Mouse (Mus musculus): Measurements from ENCODE around the gene Evl.

Evl gene

GRCm38 (mm10) chr12:108646234-108646633 lies 91.7 kb downstream of the Evl start:
- DNase-seq (ENCODE audit: low read depth, low spot score) = no peak

DNA sequence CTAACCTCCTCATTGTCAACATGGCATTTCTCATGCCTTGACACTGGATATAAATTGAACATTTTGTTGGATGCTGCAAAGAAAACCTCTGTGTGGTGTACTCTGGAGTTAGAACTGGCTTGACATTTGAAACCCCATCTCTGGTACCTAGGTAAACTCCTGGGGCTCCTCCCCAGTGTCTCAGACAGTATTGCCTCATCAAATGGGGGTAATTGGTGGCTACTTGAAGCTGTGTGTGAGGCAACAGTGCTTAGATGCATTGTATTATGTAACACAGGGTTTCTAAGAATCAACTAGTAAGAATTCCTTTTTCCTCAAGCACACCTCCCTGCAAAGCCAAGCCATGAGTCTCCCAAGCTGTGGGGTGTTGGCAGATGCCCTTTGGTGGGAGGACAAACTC lies 93.3 kb downstream of the Evl start:
- no peak for DNase-seq (ENCODE audit: low read depth, low spot score)

DNA sequence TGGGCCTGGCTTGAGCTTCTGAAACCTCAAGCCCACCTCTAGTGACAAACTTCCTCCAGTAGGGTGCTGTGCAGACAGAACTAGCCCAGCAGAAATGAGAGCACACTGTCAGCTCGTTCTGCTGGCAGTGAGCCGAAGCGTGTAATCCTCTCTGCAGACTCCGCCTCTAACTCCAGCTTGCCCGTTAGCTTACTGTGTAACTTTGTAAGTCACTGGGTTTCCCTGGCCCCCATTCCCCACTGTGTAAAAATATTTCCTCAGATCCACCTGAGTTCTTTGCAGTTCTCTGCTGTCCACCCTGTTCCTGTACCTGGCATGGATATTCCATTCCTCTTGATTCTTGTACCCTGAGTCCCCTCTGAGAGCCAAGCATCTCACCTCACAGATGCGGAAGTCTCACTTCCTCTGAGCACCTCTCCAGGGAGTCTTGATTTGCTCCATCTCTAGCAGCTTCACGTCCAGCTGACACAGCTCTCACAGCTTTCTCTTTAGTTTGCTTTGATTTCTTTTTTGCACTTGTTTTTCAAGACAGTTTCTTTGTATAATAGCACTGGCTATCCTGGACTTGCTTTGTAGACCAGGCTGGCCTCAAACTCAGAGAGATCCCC lies 96.6 kb downstream of the Evl start:
- DNase-seq (ENCODE audit: low read depth, low spot score) = no peak

DNA sequence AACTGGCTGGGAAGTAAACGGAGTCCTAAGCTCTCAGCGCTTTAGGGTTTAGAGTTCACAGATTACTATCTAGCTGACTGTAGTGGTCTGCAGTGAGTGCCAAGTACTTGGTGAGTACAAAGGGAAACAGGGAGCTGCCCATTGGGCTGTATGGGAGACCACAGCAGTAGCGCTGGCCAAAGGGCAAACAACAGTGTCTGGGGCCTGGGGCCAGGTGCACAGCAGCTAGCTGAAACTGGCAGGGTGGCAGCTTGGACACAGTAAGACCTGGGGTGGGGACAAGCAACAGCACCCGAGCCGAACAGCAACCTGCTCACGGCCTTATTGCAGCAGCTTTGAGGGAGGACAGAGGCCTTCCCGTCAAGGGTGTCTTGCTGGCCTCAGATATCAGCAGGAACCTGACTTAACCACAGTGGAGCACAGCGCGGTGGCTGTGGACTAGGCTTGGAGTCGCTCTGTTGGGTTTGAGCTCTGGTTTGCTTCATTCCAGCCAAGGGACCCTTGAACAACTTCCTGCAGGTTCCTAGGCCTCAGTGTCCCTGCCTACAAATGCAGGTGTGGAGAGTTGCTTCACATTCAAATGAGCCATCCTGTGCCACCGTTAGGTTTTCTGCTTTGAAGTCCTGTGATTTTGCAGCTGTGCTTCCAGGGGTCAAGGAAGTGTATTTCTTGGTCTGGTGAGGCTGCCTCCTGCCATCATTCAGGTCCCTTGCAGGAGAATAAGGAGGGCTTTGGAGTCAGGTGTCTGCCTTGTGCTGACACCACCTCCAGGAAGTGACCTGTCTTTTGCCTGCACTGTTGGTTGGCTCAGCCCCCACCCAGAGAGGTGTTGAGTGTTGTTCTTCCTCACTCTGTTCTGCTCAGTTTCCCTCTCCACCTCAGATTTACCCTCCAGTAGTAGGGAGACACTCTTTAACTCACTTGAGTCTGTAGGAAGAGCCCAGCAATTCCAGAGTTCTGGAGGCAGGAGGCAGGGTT lies 99.1 kb downstream of the Evl start:
- peak; percentile 69 for DNase-seq (ENCODE audit: low read depth, low spot score)

DNA sequence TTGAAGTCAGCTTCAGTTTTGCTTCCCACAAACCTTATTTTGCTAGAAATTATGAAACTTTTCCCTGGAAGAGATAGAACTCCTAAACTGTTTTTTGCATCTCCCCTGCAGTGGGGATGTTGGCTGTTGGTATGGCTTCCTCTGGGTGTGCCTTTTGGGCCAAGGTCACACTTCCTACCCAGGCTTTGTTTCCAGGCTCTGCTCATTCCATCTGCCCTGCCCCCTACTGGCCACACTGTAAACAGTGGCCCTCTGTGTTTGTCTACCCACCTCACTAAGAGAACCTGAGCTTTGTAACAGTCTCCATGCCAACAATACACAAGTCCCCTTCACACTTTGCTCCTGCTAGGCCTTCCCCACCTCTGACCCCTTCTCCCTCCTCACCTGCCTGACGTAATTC lies 102.8 kb downstream of the Evl start:
- DNase-seq (ENCODE audit: low read depth, low spot score) = peak; percentile 88

DNA sequence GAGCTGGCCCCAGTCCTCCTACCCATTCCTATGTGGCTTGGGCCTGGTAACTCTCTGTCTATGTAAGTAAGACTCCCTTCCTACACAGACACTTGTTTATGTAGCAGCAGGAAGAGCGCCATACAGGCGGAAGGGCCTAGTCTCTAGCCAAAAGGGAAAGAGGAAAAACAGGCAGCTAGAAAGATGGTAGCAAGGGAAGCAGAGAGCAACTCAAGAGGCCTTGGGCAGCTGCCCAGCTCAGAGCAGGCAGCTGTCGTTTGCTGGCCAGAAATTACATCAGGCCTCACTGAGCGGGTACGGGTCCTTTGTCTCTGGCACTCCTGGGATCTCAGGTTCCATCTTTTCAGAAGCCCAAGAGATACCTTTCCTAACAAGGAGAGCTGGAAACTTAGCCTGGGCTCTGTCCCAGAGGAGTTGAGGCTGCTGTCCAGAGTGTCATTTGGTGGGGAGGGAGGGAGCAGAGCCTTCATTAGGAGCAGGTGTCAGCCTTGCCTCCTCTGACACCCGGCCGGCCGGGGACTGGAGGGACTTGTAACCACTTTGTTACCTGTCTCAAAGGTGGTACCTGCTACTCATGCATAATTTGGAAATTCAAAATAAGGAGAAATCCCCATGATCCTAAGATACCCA lies 114.2 kb downstream of the Evl start:
- DNase-seq (ENCODE audit: low read depth, low spot score) = no peak

DNA sequence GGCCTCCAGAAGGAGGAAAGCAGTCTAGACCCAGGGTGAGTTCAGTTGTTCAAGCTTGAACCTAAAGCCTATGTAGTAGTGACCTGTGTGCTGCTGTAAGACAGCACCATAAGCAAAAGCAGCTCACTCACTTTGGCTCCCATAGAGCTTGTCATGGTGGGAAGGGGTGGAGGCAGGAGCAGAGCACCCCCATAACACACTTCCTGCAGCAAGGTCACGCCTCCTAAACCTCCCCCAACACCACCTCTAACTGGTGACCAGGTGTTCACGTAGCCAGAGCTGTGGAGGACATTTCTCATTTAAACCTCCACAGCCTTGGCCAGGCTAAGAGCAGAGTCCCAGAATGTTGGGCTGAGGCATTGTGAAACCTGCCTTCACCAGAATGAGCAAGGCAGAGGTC lies 117.0 kb downstream of the Evl start:
- no peak for DNase-seq (ENCODE audit: low read depth, low spot score)

GRCm38 (mm10) chr12:108672908-108673307 lies 118.4 kb downstream of the Evl start:
- DNase-seq (ENCODE audit: low read depth, low spot score) = no peak

GRCm38 (mm10) chr12:108673546-108673945 lies 119.0 kb downstream of the Evl start:
- DNase-seq (ENCODE audit: low read depth, low spot score) = no peak

GRCm38 (mm10) chr12:108674502-108674901 lies 120.0 kb downstream of the Evl start:
- no peak for DNase-seq (ENCODE audit: low read depth, low spot score)

- DNase-seq (ENCODE audit: low read depth, low spot score) = no peak
These were observed 120.4 kb downstream of the Evl start for GRCm38 (mm10) chr12:108674916-108675315.

- peak; percentile 32 for DNase-seq (ENCODE audit: low read depth, low spot score)
These were observed 121.3 kb downstream of the Evl start for GRCm38 (mm10) chr12:108675614-108676401.

- no peak for DNase-seq (ENCODE audit: low read depth, low spot score)
These were observed 122.6 kb downstream of the Evl start for GRCm38 (mm10) chr12:108677116-108677515.

GRCm38 (mm10) chr12:108678366-108678765 lies 123.8 kb downstream of the Evl start:
- no peak for DNase-seq (ENCODE audit: low read depth, low spot score)

DNA sequence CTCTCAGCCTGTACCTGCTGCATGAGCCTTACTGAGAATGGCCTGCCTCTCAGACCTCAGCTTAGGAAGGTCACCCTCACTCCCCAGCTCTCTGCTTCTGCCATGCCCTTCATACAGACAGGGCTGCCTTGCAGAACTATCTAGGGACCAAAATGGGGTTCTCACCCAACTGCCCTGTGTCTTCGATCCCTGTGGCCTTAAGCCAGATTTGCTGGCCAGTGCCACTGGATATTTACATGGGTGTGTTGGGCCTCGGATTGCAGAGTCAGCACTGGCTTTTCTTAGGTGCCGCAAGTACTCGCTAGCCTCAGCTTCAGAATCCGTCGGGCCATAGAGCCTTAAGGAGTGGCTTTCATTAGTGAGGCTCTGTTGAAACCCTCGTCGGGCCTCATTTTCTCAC lies 126.3 kb downstream of the Evl start:
- DNase-seq (ENCODE audit: low read depth, low spot score) = no peak

DNA sequence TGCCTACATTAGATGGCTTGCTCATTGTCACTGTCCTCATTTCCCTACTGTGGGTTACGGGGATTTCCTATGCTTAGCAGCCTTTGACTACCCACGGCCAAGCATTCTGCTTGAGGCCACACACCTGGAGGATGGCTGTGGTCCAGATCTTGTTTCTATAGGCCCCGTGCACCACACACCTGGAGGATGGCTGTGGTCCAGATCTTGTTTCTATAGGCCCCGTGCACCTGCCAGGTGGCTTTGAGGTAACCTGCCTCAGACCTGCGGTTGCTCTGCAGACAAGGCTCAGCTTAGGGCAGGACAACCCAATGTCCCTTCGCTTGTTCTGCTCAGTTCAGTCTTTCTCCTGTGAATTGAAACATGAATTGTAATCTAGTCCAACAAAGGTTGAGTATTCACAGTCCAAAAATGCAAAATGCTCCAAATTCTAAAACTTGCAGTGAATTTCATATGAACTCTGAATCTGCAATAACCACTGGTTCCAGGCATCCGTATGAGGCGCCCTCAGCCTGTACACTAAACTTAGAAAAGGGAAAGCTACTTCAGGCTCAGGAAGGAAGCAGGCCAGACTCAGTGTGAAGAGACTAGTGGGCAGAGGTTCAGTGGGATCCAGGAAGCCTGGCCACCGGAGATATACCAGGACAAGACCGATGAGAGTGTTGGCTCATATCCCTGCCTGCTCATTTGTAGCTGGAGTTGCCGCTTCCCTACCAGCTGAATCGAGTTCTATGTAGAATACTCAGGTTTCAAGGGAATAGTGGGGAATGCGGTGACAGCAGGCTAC lies 127.9 kb downstream of the Evl start:
- no peak for DNase-seq (ENCODE audit: low read depth, low spot score)

GRCm38 (mm10) chr12:108686463-108686862 lies 131.9 kb downstream of the Evl start:
- peak; percentile 58 for DNase-seq (ENCODE audit: low read depth, low spot score)

- peak; percentile 82 for DNase-seq (ENCODE audit: low read depth, low spot score)
These were observed 132.4 kb downstream of the Evl start for GRCm38 (mm10) chr12:108686926-108687325.

DNA sequence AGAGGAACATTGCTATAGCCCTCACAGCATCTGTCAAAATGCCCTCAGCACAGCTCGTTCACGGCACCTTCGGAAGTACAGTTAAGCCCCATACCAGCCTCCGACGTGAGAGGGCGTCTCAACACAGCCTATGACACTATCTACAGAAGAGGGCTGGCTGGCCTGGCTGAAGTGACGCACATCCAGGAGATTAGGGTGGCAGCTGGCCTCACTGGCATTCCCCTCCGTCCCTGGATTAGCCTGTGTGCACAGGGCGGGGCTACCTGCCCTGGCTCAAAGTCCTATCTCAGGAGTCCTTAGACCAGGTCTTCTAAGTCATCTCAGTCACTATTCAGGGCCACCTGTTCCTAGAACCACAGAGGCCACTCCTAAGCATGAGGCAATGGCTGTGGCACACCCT lies 134.6 kb downstream of the Evl start:
- peak; percentile 32 for DNase-seq (ENCODE audit: low read depth, low spot score)

DNA sequence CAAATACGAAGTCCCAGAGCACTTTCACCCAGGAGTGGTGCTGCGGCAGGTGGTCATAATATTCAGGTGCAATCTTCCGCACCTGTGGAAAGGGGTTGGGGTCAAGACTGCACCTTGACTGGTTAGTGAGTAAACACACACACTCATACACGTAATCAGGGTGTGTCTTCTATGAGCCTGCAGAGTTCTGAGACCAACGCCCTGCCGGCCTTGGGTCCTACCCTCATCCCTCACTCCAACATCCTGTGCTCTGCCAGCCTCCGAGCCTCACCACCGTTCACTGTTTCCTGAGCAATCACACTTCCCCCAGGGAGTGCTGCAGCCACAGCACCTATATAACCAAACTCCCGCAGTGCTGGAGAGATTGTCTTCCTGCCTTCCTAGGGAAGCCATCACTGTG lies 136.0 kb downstream of the Evl start:
- no peak for DNase-seq (ENCODE audit: low read depth, low spot score)

- no peak for DNase-seq (ENCODE audit: low read depth, low spot score)
These were observed 139.1 kb downstream of the Evl start for GRCm38 (mm10) chr12:108693592-108693991.
